Mouse (Mus musculus): Measurements from ENCODE around the gene Acy3. TPM values are rescaled to one million over a fixed set of nuclear protein-coding genes. Genes with fewer than 3 reads are reported as not detected.

The Acy3 gene
- under 1 TPM in 1 of 2 experiments, not detected in 1; 0.36 TPM for polyA plus RNA-seq (2017; shearing (Covaris generic))

GRCm38 (mm10) chr19:3986334-3986733 lies at the start of gene Acy3:
Acy3 (plus strand) TSS chr19:3986570.

GRCm38 (mm10) chr19:3958470-3958869 lies 27.9 kb upstream of the Acy3 start, which contains the start of gene Aldh3b3:
Aldh3b3 (plus strand) TSS chr19:3958645.

GRCm38 (mm10) chr19:3972229-3972628 lies 14.1 kb upstream of the Acy3 start, which contains the start of gene Aldh3b2:
Aldh3b2 (plus strand) TSS chr19:3972328.

GRCm38 (mm10) chr19:3992416-3992815 lies 6.0 kb downstream of the Acy3 start, which contains the start of gene Tbx10:
Tbx10 (plus strand) TSS chr19:3992752.

GRCm38 (mm10) chr19:4000119-4000900 lies 13.9 kb downstream of the Acy3 start, which contains the start of the genes Nudt8 and Gm49405:
Nudt8 (plus strand) TSS chr19:4000580.
Gm49405 (plus strand) TSS chr19:4000626.

GRCm38 (mm10) chr19:4003112-4003511 lies 16.7 kb downstream of the Acy3 start, which contains the start of gene Doc2g:
Doc2g (plus strand) TSS chr19:4003313.

GRCm38 (mm10) chr19:4012432-4013022 lies 26.2 kb downstream of the Acy3 start, which contains the start of gene Ndufv1:
Ndufv1 (minus strand) TSS chr19:4012806.

GRCm38 (mm10) chr19:4037788-4038232 lies 51.4 kb downstream of the Acy3 start, which contains the start of gene Gstp1:
Gstp1 (minus strand) TSS chr19:4037985.

Other genes with a start within 250 kb of the Acy3 start
- gene Kmt5b, start 219.1 kb upstream of the Acy3 start, polyA plus RNA-seq (2017; shearing (Covaris generic)): 10 to 100 TPM; 84.1 to 84.2 TPM
- 10 to 100 TPM; 15.3 to 18.1 TPM for gene Chka, start 134.8 kb upstream of the Acy3 start, polyA plus RNA-seq (2017; shearing (Covaris generic))
- 10 to 100 TPM; 69.0 to 87.5 TPM for gene Tcirg1, start 79.4 kb upstream of the Acy3 start, polyA plus RNA-seq (2017; shearing (Covaris generic))
- gene Ndufs8, start 73.8 kb upstream of the Acy3 start, polyA plus RNA-seq (2017; shearing (Covaris generic)): 100 to 1,000 TPM; 135 to 181 TPM
- under 1 TPM; 0.34 to 0.40 TPM for gene Aldh3b1, start 56.8 kb upstream of the Acy3 start, polyA plus RNA-seq (2017; shearing (Covaris generic))
- gene Unc93b1, start 51.4 kb upstream of the Acy3 start, polyA plus RNA-seq (2017; shearing (Covaris generic)): 10 to 100 TPM; 45.3 to 51.4 TPM
- gene Aldh3b3, start 27.9 kb upstream of the Acy3 start, polyA plus RNA-seq (2017; shearing (Covaris generic)): under 1 TPM; 0.24 to 0.86 TPM
- under 1 TPM in 1 of 2 experiments, not detected in 1; 0.20 TPM for gene Aldh3b2, start 14.2 kb upstream of the Acy3 start, polyA plus RNA-seq (2017; shearing (Covaris generic))
- 1 to 10 TPM in 1 of 2 experiments, not detected in 1; 1.2 TPM for gene Tbx10, start 6.2 kb downstream of the Acy3 start, polyA plus RNA-seq (2017; shearing (Covaris generic))
- gene Nudt8, start 14.0 kb downstream of the Acy3 start, polyA plus RNA-seq (2017; shearing (Covaris generic)): 10 to 100 TPM; 14.8 to 15.3 TPM
- gene Gm49405, start 14.1 kb downstream of the Acy3 start, polyA plus RNA-seq (2017; shearing (Covaris generic)): 1 to 10 TPM; 1.2 to 4.0 TPM
- 1 to 10 TPM in 1 of 2 experiments, under 1 TPM in 1; 0.68 to 4.7 TPM for gene Doc2g, start 16.7 kb downstream of the Acy3 start, polyA plus RNA-seq (2017; shearing (Covaris generic))
- gene Ndufv1, start 26.2 kb downstream of the Acy3 start, polyA plus RNA-seq (2017; shearing (Covaris generic)): 100 to 1,000 TPM; 152 to 159 TPM
- gene Gstp1, start 51.4 kb downstream of the Acy3 start, polyA plus RNA-seq (2017; shearing (Covaris generic)): 100 to 1,000 TPM; 537 to 539 TPM
- 10 to 100 TPM in 1 of 2 experiments, 1 to 10 TPM in 1; 3.0 to 16.9 TPM for gene Gstp2, start 59.5 kb downstream of the Acy3 start, polyA plus RNA-seq (2017; shearing (Covaris generic))
- gene Gstp3, start 73.0 kb downstream of the Acy3 start, polyA plus RNA-seq (2017; shearing (Covaris generic)): 100 to 1,000 TPM in 1 of 2 experiments, 10 to 100 TPM in 1; 94.0 to 111 TPM
- not detected for gene Cabp2, start 95.0 kb downstream of the Acy3 start, polyA plus RNA-seq (2017; shearing (Covaris generic))
- 100 to 1,000 TPM; 834 to 888 TPM for gene Cdk2ap2, start 110.6 kb downstream of the Acy3 start, polyA plus RNA-seq (2017; shearing (Covaris generic))
- gene Pitpnm1, start 113.4 kb downstream of the Acy3 start, polyA plus RNA-seq (2017; shearing (Covaris generic)): 100 to 1,000 TPM; 344 to 350 TPM
- gene Aip, start 139.3 kb downstream of the Acy3 start, polyA plus RNA-seq (2017; shearing (Covaris generic)): 100 to 1,000 TPM; 182 to 196 TPM
- gene Gpr152, start 153.2 kb downstream of the Acy3 start, polyA plus RNA-seq (2017; shearing (Covaris generic)): 1 to 10 TPM in 1 of 2 experiments, under 1 TPM in 1; 0.18 to 1.7 TPM
- under 1 TPM; 0.38 to 0.82 TPM for gene Cabp4, start 157.5 kb downstream of the Acy3 start, polyA plus RNA-seq (2017; shearing (Covaris generic))
- 100 to 1,000 TPM; 373 to 413 TPM for gene Coro1b, start 162.0 kb downstream of the Acy3 start, polyA plus RNA-seq (2017; shearing (Covaris generic))
- gene Ptprcap, start 167.0 kb downstream of the Acy3 start, polyA plus RNA-seq (2017; shearing (Covaris generic)): 1,000 to 10,000 TPM; 1,211 to 1,532 TPM
- 10 to 100 TPM; 46.4 to 51.4 TPM for gene Rps6kb2, start 176.8 kb downstream of the Acy3 start, polyA plus RNA-seq (2017; shearing (Covaris generic))
- gene Carns1, start 188.9 kb downstream of the Acy3 start, polyA plus RNA-seq (2017; shearing (Covaris generic)): 10 to 100 TPM; 19.4 to 27.5 TPM
- gene Tbc1d10c, start 204.7 kb downstream of the Acy3 start, polyA plus RNA-seq (2017; shearing (Covaris generic)): 100 to 1,000 TPM; 738 to 929 TPM
- gene Ppp1ca, start 205.5 kb downstream of the Acy3 start, polyA plus RNA-seq (2017; shearing (Covaris generic)): 1,000 to 10,000 TPM; 1,029 to 1,265 TPM
- gene Rad9a, start 215.1 kb downstream of the Acy3 start, polyA plus RNA-seq (2017; shearing (Covaris generic)): 100 to 1,000 TPM in 1 of 2 experiments, 10 to 100 TPM in 1; 59.1 to 116 TPM
- 10 to 100 TPM; 27.4 to 50.0 TPM for gene Clcf1, start 227.7 kb downstream of the Acy3 start, polyA plus RNA-seq (2017; shearing (Covaris generic))
- not detected for gene AC109138.7, start 227.8 kb downstream of the Acy3 start, polyA plus RNA-seq (2017; shearing (Covaris generic))
- 100 to 1,000 TPM; 107 to 109 TPM for gene Pold4, start 245.3 kb downstream of the Acy3 start, polyA plus RNA-seq (2017; shearing (Covaris generic))